Mouse (Mus musculus): ENCODE data around the gene Gm35315.

DNA sequence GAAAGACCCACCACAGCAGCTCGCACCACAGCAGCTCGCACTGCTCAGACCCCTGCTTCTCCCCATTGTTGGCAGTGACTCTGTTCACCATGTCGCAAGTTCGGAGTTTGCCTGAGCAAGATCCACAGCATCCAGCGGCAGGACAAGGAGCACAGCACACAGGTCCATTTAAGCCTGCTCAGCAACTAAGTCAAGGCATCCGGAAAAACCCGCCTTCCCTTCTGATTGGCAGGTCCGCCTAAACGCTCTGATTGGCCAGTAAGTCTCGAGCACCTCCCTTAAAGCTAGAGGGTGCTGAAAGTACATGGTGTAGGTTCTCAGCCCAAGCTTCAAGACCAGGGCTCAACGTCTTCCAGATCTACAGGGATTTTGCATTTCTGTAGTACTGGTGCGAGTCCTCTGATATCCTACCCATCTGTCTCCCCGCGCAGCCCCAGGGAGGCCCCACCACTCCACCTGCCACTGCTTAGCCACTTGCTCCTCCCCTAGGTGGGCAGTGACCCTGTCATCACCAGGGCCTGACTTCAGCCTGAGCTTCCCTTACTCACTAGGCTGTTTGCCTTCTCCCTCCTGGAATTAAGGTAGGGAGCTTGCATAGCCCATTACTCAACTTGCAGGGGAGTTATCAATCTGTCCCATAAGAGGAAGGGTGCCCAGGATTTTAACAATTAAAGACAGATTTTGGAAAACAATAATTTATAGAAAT lies 7.9 kb downstream of the Gm35315 start:
- no peak for TF ChIP-seq EP300 (IDR thresholded peaks at IDR 0.05; ENCODE audit: insufficient read depth, low read depth, low read length)
- TF ChIP-seq CTCF (IDR thresholded peaks at IDR 0.05), result no peak
- no peak for TF ChIP-seq POLR2A (IDR thresholded peaks at IDR 0.05; ENCODE audit: insufficient read depth, low read depth, low read length)
